Mouse (Mus musculus) bone marrow macrophage, adult 2 months (primary cell): ENCODE measurements around the gene Tgfbr3.

Source experiments
- CTCF ChIP-seq: IDR thresholded peaks from 2 replicates; pipeline ENCODE4 v1.5.1; 2012; ENCODE audit warnings: low read depth, mild to moderate bottlenecking, low read length, moderate library complexity
- POLR2A ChIP-seq: IDR thresholded peaks from 2 replicates; pipeline ENCODE4 v1.6.1; 2012; ENCODE audit warnings: mild to moderate bottlenecking, low read depth, low read length, borderline replicate concordance

- TF ChIP-seq CTCF (no peak), POLR2A (no peak)
Measured at GRCm38 (mm10) chr5:107092137-107092536, 197.3 kb downstream of the Tgfbr3 start.
